Mouse (Mus musculus) heart, adult 10 weeks (tissue): ENCODE measurements around the gene Snapc4. TPM values are rescaled to one million over a fixed set of nuclear protein-coding genes. Genes with fewer than 3 reads are reported as not detected.

Experiments used
- polyA plus RNA-seq: library from polyadenylated mRNA; stranded (reverse); fragments of 350-450 nt; fragmentation: Illumina TruSeq; extraction: RNeasy Lipid Tissue Mini Kit (QIAGEN cat#74804); gene quantifications from one replicate; pipeline ENCODE4 v1.2.3, GENCODE M21; 2014; ENCODE audit warnings: low read depth, low replicate concordance

The Snapc4 gene
- 21.5 TPM for polyA plus RNA-seq

DNA sequence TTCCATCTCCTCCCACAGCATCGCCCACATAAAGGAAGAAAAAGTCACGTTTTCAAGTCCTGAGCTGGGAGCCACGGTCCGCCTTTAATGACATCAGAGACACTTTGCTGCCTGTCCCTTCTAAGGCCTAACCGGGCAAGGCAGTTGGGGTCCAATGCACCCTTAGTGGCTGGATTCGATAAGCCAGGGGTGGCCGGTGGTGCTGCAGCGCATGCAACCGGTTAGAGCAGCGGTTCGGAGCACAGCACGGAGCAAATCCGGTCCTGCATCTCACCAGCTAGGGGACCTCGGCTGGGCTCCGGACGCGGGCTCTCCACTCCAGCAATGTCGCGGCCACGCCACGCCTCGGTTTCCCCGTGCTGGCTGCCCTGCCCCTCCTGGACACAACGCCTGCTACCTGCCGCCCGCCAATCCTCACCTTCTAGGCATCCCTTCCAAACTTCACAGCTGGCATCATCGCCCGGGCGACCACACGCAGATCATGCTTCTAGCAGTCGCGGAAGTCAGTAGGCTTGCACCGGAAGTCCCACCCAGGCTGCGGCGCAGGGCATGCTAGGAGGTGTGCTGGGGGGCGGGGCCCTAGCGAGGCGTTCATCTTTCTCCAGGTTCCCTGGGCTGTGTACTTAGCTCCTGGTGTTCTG lies at the start of gene Snapc4:
Snapc4 (minus strand) TSS at position 523 of the 641 bp plus-strand sequence.

GRCm38 (mm10) chr2:26408515-26409356 lies 28.3 kb upstream of the Snapc4 start, which contains the start of gene Inpp5e:
Inpp5e (minus strand) TSS chr2:26409203.

GRCm38 (mm10) chr2:26389154-26389690 lies 8.8 kb upstream of the Snapc4 start, which contains the start of the genes Entr1 and Pmpca:
Entr1 (minus strand) TSS chr2:26389316.
Pmpca (plus strand) TSS chr2:26389339.

DNA sequence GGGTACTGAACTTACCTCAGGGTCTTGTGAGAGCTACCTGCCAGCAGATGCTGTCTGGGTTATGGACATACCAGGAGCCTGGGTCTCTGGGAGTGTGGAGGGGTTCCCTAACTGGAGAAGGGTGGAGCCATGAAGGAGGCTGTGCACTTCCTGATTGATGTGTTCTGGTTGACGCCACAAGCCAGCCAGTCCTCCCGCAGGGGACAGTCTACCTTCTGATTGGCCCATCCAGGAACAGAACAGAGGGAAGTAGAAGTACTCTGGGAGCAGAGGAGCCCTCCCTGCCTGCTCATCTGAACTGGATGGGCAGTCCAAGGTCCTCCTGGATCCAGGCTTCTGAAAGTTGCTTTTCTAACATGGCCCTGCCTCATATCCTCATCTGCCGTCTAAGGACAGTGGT lies 19.7 kb downstream of the Snapc4 start, which contains the start of gene Card9:
Card9 (minus strand) TSS at position 147 of the 400 bp plus-strand sequence.

GRCm38 (mm10) chr2:26351358-26352290 lies 28.8 kb downstream of the Snapc4 start, which contains the start of gene Dnlz:
Dnlz (minus strand) TSS chr2:26352110.

GRCm38 (mm10) chr2:26315072-26315924 lies 65.2 kb downstream of the Snapc4 start, which contains the start of gene Gpsm1:
Gpsm1 (plus strand) TSS chr2:26315515.

Other genes with a start within 250 kb of the Snapc4 start
- gene Lhx3, start 172.4 kb downstream of the Snapc4 start, polyA plus RNA-seq: not detected
- 16.5 TPM for gene Qsox2, start 143.1 kb downstream of the Snapc4 start, polyA plus RNA-seq
- 0.08 TPM for gene Ccdc187, start 86.1 kb downstream of the Snapc4 start, polyA plus RNA-seq
- 260 TPM for gene Gpsm1, start 65.1 kb downstream of the Snapc4 start, polyA plus RNA-seq
- 18.7 TPM for gene Dnlz, start 28.5 kb downstream of the Snapc4 start, polyA plus RNA-seq
- 2.3 TPM for gene Card9, start 19.7 kb downstream of the Snapc4 start, polyA plus RNA-seq
- 64.5 TPM for gene Entr1, start 8.7 kb upstream of the Snapc4 start, polyA plus RNA-seq
- 129 TPM for gene Pmpca, start 8.7 kb upstream of the Snapc4 start, polyA plus RNA-seq
- 23.5 TPM for gene Inpp5e, start 28.6 kb upstream of the Snapc4 start, polyA plus RNA-seq
- gene Sec16a, start 64.6 kb upstream of the Snapc4 start, polyA plus RNA-seq: 31.7 TPM
- 14.7 TPM for gene Notch1, start 136.0 kb upstream of the Snapc4 start, polyA plus RNA-seq
- gene Egfl7, start 199.4 kb upstream of the Snapc4 start, polyA plus RNA-seq: 260 TPM
- gene Gm20532, start 206.0 kb upstream of the Snapc4 start, polyA plus RNA-seq: not detected
- 67.9 TPM for gene Agpat2, start 223.8 kb upstream of the Snapc4 start, polyA plus RNA-seq
- gene Fam69b, start 247.8 kb upstream of the Snapc4 start, polyA plus RNA-seq: 21.3 TPM